25 mouse cellular contexts compared by ENCODE assay signal in genomic region chr2:6904411-6904810, GRCm38 (mm10).
DNase-seq lines count a peak whose midpoint lies in the region; ATAC-seq and TF ChIP-seq lines count a peak whose summit lies in the region.
"Had no signal": no experiment of that assay in that cellular context is flagged by ENCODE, and none has a peak within 500 bp of the region (broad histone marks: within the 10 kb centered on the region; RNA-seq: fewer than 3 reads in every experiment).

No protein-coding gene starts in this region.

- no peak overlapping the region for H3K27ac ChIP-seq in lung, postnatal 0 days (ENCODE audit: low read length)
- H3K27ac ChIP-seq: heart, adult 2 months; heart, embryonic 10.5 days; heart, embryonic 13.5 days; hindbrain, embryonic 14.5 days; hindbrain, postnatal 0 days had no signal

- 68% methylated on average over 3 of the region's 3 CpGs for WGBS in lung, postnatal 0 days

- H3K27me3 ChIP-seq in lung, postnatal 0 days (replicated peaks; ENCODE audit: insufficient read depth, low read length), result no peaks in the 10 kb centered on the region
- H3K27me3 ChIP-seq: CH12.LX; heart, embryonic 13.5 days had no signal

- no peak for TF ChIP-seq CTCF in lung, postnatal 0 days (IDR thresholded peaks at IDR 0.05)

- no peak overlapping the region for H3K4me3 ChIP-seq in lung, postnatal 0 days (ENCODE audit: low read depth, low read length)
- H3K4me3 ChIP-seq: heart, adult 2 months; heart, embryonic 10.5 days; heart, embryonic 13.5 days had no signal

- ATAC-seq in lung, postnatal 0 days, result no peak; the same call in 1 of the 2 replicates
- ATAC-seq in activated CD4-positive, CD25-positive, alpha-beta regulatory T cell, adult 4 months, result no peak
- ATAC-seq: hindbrain, postnatal 0 days; inflammation-experienced regulatory T-cells, adult 6 months; intestine, embryonic 16.5 days had no signal

- no peak overlapping the region for H3K4me2 ChIP-seq in lung, postnatal 0 days (replicated peaks; ENCODE audit: low read depth, low read length)
- H3K4me2 ChIP-seq: heart, embryonic 13.5 days; hindbrain, embryonic 14.5 days had no signal

- no peaks in the 10 kb centered on the region for H3K36me3 ChIP-seq in lung, postnatal 0 days (ENCODE audit: insufficient read depth, low read length)
- H3K36me3 ChIP-seq: G1E; heart, embryonic 10.5 days; heart, embryonic 13.5 days had no signal

- DNase-seq in lung, postnatal 0 days (ENCODE audit: low spot score), result no peak
- no peak for DNase-seq in lung, postnatal 36 days
- peak; percentile 59 for DNase-seq in 3T3-L1 (ENCODE audit: low read depth, low spot score)
- DNase-seq in R1 (ENCODE audit: low read depth, low spot score), result peak; percentile 14
- no peak for DNase-seq in adrenal gland, adult 8-10 months
- DNase-seq: adrenal gland, adult 2 months; adrenal gland, postnatal 25 days; B cell, adult 2 months; cerebellum, adult 11-12 months; cerebellum, adult 8-10 months; cerebellum, postnatal 10 days; cerebellum, postnatal 36 days; gastrocnemius, postnatal 36 days; heart, adult 2 months; heart, postnatal 14 days; heart, postnatal 4 days had no signal

- no peak overlapping the region for H3K9ac ChIP-seq in lung, postnatal 0 days (replicated peaks; ENCODE audit: low read depth)
- H3K9ac ChIP-seq: heart, embryonic 13.5 days; hindbrain, embryonic 14.5 days had no signal

- H3K9me3 ChIP-seq in lung, postnatal 0 days (ENCODE audit: low read length), result no peaks in the 10 kb centered on the region
- H3K9me3 ChIP-seq: G1E; heart, embryonic 10.5 days; heart, embryonic 13.5 days had no signal

- TF ChIP-seq EP300 in lung, postnatal 0 days (IDR thresholded peaks at IDR 0.05), result peak; percentile 34; the same call in 1 of the 2 replicates

- no peaks in the 10 kb centered on the region for H3K4me1 ChIP-seq in lung, postnatal 0 days (ENCODE audit: insufficient read depth, low read depth, low read length)

Comparison
In these comparisons a context has a peak if more than half of its experiments do, and no peak if none do; other contexts are left out.
1. DNase-seq: peak in 3T3-L1 (single experiment) and R1 (single experiment); none in lung, postnatal 0 days (single experiment), lung, postnatal 36 days (single experiment) and adrenal gland, adult 8-10 months (single experiment).